Mouse (Mus musculus) cerebellum, adult 11-12 months (tissue): ENCODE measurements around the gene Pgpep1.

Source experiments
- DNase-seq: peaks from one replicate; pipeline ENCODE4 v3.0.0; 2022

Gene Pgpep1

GRCm38 (mm10) chr8:70689892-70690390, 29.8 kb upstream of the Pgpep1 start:
- no peak for DNase-seq

GRCm38 (mm10) chr8:70688136-70688535, 27.9 kb upstream of the Pgpep1 start:
- no peak for DNase-seq

DNA sequence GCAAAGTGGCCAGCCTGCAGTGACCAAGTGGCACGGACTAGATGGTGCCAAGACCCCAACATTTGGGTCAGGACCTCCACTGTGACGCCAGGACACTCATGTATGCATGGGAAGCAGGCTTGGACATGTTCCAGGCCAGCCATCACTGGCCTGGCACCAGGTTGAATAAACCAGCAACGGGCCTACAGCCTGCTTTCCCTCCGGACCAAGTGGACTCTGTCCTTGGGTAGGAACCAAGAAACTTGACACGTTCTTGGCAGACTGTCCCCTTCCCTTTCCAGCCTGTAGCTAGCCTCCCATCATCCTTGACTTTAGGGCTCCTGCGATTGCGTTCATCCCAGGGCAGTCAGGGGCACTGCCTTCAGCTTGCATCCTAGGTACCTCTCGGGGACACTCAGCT, 27.4 kb upstream of the Pgpep1 start:
- DNase-seq, result no peak

GRCm38 (mm10) chr8:70684291-70684690, 24.1 kb upstream of the Pgpep1 start:
- DNase-seq, result no peak

- no peak for DNase-seq
These were observed 22.5 kb upstream of the Pgpep1 start for GRCm38 (mm10) chr8:70682692-70683091.

DNA sequence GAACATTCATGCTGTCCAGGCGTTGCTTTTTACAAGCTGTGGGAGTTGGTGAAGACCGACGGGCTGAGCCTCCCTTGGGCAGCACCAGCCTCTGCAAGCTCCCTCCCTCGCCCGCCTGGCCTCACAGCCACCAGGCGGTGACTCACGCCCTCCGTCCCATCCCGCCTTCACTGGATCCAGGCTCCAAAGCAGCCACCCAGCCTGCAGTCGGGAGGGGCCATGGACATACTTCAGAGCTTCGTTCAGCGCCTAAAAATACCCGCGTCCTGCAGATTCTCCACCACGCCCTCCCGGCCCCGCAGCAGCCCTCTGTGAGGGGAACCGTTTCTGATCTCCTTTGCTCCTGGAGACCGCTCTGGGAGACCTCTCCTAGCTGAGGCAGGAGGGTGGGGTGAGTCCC, 22.0 kb upstream of the Pgpep1 start:
- DNase-seq, result no peak

DNA sequence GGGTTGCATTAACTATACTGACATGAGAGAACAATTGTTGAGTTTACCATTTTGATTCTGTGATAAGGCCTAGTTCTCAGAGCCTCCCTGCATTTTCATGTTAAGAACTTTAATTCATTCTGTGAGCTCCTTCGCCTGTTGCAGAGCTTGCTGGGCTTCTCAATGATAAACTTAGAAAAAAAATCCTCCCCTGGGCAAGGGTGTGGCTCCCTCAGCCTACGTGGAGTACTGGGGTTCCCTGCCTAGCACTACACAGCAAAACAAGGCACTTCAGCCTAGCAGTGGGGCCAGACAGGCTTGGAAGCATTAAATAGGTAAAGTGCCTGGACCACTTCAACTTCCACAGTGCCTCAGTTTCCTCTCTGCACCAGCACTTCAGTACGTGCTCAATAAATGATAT, 21.2 kb upstream of the Pgpep1 start:
- DNase-seq, result no peak

DNA sequence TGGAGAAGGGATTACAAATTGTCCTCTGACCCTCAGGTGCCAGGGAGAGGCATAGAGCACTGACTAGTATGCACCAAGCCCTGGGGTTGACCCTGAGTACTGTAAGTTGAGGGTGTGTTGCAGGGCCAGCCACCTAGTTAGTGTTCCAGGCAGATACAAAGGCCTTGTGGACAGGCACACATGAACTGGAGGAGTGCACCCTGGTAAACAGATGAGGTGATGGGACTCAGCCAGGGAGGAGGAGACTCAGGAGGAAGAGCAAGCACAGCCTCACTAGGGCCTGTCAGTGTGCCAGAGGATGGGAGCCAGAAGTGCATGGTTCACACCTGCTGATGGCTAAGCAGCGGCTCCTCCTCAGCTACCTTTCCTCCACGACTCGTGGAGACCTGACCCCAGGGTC, 19.9 kb upstream of the Pgpep1 start:
- DNase-seq, result no peak

DNA sequence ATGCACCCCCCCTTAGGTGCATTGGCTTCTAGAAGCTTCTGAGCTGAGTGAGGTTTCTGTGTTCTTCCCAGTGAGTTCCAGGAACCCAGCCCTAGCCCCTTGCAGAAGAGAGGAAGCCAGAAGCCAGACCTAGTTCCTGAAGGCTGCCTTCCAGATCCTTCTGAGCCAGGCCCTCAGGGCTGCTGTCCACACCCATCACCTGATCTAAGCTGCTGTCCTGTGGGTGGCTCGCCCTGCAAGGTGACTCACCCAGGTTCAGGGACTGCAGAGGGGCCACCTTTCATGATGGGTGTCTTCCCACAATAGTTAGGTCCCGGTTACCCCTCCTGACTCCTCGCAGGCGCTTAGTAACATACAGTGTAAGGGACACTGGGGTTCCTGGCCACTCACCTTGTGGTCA, 19.2 kb upstream of the Pgpep1 start:
- no peak for DNase-seq

GRCm38 (mm10) chr8:70678679-70679078, 18.5 kb upstream of the Pgpep1 start:
- no peak for DNase-seq

- DNase-seq, result no peak
These were observed 17.4 kb upstream of the Pgpep1 start for GRCm38 (mm10) chr8:70677451-70678080.

- no peak for DNase-seq
These were observed 15.1 kb upstream of the Pgpep1 start for GRCm38 (mm10) chr8:70675336-70675735.

GRCm38 (mm10) chr8:70674716-70675115, 14.5 kb upstream of the Pgpep1 start:
- DNase-seq, result peak; percentile 57

- DNase-seq, result peak; percentile 59
These were observed 13.9 kb upstream of the Pgpep1 start for GRCm38 (mm10) chr8:70674109-70674508.

DNA sequence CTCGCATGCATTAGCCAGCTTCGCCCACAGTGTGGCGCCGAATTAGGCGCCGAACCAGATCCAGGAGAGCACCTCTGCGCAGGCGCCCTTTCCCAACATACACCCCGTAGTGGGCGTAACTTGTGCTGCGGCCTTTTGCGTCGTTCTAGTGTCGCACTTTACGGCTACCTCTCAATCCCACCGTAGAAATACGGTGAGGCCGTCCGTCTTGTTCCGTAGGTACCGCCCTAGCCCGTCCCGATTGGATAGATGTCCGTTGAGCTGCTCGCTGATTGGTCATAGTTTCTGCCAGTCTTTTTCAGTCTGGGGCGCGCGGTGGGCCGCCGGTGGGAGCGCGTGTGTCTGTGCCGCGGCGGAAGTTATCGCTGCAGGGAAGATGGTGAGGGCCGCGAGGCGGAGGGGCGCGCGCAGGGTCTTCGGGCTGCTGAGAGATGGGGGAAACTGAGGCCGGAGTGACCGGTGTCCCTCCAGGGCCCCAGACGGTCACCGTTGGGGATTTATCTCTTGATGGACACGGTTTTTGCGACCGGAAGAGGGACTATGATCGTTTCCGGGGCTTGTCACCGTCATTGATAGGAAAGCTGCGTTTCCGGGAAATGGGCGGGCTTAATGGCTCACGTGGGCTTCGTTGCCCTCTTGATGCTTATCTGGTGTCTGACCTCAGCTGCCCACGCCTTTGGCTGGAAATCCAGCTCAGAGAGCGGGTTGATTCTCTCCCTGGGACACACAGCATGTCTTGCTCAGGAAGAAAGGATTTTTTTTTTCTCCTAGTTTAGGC, 13.1 kb upstream of the Pgpep1 start, which contains the start of gene Lsm4:
Lsm4 (plus strand) TSS at position 170 of the 778 bp plus-strand sequence.
- peak; percentile 98 for DNase-seq

DNA sequence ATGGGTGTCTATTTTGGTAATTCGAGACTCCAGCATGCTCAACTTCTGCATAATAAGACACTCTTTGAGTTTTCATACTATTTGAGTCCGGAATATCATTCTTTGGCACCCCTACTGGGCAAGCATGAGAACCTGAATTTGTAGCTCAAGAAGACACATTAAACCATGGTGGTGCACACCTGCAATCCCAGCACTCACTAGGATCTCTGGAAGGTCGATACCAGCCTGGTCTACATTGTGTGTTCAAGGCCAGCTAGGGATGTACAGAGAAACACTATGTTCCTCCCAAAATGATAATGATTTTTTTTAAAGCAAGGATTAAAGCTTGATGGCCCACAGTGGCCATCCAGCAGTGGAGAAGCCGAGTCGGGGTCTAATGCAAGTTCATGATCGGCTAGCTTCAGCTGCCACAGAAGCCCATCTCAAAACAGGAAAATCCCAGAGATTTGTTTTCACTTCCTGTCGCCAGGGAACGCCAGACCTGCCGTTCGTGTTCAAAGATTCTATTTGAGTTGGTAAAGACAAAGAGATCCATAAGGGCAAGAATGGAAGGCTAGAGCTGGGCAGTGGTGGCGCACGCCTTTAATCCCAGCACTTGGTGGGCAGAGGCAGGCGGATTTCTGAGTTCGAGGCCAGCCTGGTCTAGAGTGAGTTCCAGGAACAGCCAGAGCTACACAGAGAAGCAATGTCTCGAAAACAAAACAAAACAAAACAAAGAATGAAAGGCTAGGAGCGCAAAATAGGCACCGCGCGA, 12.3 kb upstream of the Pgpep1 start:
- no peak for DNase-seq

DNA sequence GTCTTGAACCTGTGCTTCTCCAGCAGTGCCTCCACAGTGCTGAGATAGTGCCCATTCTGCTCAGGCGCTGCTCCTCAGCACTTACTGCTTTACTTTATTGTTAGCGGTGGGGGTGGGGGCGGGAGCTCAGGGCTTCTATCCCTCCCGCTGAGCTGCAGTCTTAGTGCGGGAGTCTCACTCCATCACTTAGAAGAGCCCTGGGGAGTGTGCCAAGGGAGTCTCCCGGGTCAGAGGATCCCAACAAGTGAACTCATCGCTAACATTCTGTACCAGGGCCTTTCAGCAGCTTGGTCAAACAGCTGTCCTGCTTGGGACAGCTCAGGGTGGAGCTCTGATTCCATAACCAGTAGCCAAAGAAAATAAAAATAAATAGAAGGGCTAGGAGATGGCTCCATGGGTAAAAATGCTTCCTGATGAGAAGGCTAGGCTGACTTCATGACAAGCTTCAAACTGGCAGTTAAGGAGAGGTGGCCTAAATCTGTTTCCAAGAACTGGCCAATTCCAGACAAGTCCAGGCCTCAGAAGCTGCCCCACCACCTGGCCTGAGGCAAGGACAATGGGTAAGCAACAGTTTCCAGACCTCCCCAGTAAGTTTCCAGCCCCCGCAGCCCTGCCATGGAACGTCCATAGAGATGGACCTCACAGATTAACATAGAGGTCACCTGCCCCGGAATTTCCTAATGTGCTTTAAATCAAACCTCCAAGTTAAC, 11.6 kb upstream of the Pgpep1 start:
- DNase-seq, result peak; percentile 51

DNA sequence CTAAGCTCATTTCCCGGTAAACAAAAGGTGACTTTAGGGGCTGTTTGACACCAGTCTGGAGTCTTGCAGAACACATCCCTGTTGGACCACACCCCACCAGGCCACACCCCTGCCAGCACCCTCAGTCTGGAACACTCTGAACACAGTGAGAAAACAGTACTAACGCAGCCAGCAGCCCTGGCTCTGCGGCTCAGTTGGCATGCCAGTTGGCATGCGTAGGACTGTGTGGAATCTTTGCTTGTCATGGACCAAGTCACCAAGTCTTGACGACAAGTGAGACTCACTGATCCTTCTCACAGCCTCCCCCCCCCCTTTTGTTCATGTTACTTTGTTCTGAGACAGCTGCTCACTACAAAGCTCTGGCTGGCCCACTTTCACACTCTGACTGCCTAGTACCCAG, 6.9 kb upstream of the Pgpep1 start:
- no peak for DNase-seq

DNA sequence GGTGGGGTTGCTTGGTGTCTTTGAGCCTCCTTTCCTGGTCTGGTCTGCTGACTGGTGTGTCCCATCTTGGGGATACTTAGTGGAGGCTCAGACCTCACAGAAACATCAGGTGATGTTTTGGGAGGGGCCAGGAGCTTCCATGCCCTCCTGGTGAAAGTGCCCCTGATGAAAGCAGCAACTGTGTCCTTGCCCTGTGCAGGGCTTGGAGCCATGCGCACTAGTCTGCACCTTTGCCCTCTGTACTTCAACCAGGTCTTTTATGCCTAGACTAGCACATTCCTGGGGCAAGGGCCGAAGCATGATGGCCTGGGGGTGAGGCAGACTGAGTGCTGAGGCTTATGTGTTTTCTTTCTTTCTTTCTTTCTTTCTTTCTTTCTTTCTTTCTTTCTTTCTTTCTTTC, 5.4 kb upstream of the Pgpep1 start:
- no peak for DNase-seq

GRCm38 (mm10) chr8:70664631-70665030, 4.4 kb upstream of the Pgpep1 start:
- no peak for DNase-seq

DNA sequence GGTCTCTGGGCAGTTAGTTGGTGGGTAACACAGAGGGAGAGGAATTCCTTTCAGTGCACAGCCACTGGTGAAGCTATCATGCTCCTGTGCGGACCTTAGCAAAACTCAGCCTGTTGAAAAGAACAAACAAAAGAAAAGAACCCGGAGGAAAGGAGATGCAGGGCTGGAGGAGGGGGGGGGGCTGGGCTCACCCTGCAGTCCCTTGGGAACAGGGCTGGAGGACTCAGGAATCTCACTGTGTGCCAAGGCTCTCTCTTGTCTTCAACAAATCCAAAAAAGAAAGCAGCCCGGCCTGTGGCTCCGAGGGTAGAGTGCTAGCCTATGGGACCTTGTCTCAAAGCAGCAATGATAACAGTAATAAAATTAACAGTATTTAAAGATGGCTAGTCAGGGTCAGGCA, 3.5 kb upstream of the Pgpep1 start:
- no peak for DNase-seq

DNA sequence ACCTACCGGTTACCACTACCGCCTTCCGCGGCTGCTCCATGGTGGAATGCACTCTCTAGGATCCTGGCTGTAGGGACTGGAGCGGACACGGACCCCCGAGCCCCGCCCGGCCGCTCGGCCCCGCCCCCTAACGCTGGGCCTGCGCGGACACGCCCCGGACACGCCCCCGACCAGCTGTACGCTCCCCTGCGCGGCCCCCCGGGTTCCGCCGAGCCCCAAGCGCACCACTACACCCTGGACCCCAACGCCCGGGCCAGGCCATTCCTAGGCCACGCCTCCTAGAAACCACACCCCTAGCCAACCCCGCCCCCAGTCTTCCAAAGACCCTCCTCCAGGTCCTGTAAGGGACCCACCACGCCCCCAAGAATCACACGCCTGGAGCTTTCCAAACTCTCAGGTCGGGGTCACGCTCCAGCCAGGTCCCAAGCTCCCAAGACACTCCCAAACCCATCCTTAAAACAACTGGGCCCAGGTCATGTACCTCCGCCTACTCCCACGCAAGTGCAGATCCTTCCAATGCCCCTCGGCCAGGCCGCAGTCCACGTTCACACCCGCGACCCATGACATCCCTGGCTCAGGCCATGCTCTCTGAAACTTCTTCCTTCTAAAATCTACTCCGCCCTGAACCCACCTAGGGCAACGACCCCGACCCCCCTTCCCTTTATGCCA, 450 bp downstream of the Pgpep1 start:
- DNase-seq, result peak; percentile 63
